Mouse (Mus musculus): ENCODE data around the gene Mrgprd. TPM values are rescaled to one million over a fixed set of nuclear protein-coding genes. Genes with fewer than 3 reads are reported as not detected.

The Mrgprd gene
- polyA plus RNA-seq, 1 experiment from 2014 or later, result not detected

- DNase-seq (ENCODE audit: low spot score) (peak; percentile 72), ATAC-seq (ENCODE audit: low read depth) (no peak)
- WGBS, result 31% methylated on average over 7 of the region's 7 CpGs
- Histone ChIP-seq H3K36me3 (ENCODE audit: control insufficient read depth, insufficient read depth, low read length) (no peaks in the 10 kb centered on the region), H3K4me2 (ENCODE audit: low read depth, low read length) (no peak overlapping the region), H3K9ac (ENCODE audit: low read depth, low read length) (no peak overlapping the region; the same call in 1 of the 2 replicates), H3K4me1 (ENCODE audit: control insufficient read depth, insufficient read depth, low read length) (peaks cover 28% of the 10 kb centered on the region), H3K27ac (replicated peaks; ENCODE audit: low read depth, low read length) (peak overlapping the region; percentile 46), H3K4me3 (ENCODE audit: low read depth, low read length) (no peak overlapping the region), H3K9me3 (ENCODE audit: control insufficient read depth, low read length) (no peaks in the 10 kb centered on the region), H3K27me3 (replicated peaks; ENCODE audit: control insufficient read depth, insufficient read depth, low read length) (no peaks in the 10 kb centered on the region)
Measured at GRCm38 (mm10) chr7:145299562-145300320, 14.9 kb upstream of the Mrgprd start.

GRCm38 (mm10) chr7:145300321-145301007 is 14.2 kb upstream of the Mrgprd start, which contains the start of gene Mrgprf:
TSS of gene Mrgprf (plus strand) at chr7:145300828.
- Histone ChIP-seq H3K36me3 (ENCODE audit: control insufficient read depth, insufficient read depth, low read length) (no peaks in the 10 kb centered on the region), H3K9ac (ENCODE audit: low read depth, low read length) (no peak within 1 kb of the TSS; the same call in 1 of the 2 replicates), H3K9me3 (ENCODE audit: control insufficient read depth, low read length) (no peaks in the 10 kb centered on the region), H3K4me2 (ENCODE audit: low read depth, low read length) (peak within 1 kb of the TSS; percentile 3; the same call in 1 of the 2 replicates), H3K27me3 (replicated peaks; ENCODE audit: control insufficient read depth, insufficient read depth, low read length) (no peaks in the 10 kb centered on the region), H3K4me3 (ENCODE audit: low read depth, low read length) (0 out of 2 replicates have a peak within 1 kb of the TSS, but pooled peaks have one; percentile 10), H3K27ac (replicated peaks; ENCODE audit: low read depth, low read length) (peak within 1 kb of the TSS; percentile 56), H3K4me1 (ENCODE audit: control insufficient read depth, insufficient read depth, low read length) (peaks cover 28% of the 10 kb centered on the region)
- peak; percentile 70 for DNase-seq (ENCODE audit: low spot score)
- ATAC-seq (ENCODE audit: low read depth), result no peak
- WGBS, result 23% methylated on average over 10 of the region's 13 CpGs

- Histone ChIP-seq H3K36me3 (ENCODE audit: control insufficient read depth, insufficient read depth, low read length) (no peaks in the 10 kb centered on the region), H3K9me3 (ENCODE audit: control insufficient read depth, low read length) (no peaks in the 10 kb centered on the region), H3K4me2 (ENCODE audit: low read depth, low read length) (peak overlapping the region; percentile 3; the same call in 1 of the 2 replicates), H3K27ac (replicated peaks; ENCODE audit: low read depth, low read length) (peak overlapping the region; percentile 56), H3K27me3 (replicated peaks; ENCODE audit: control insufficient read depth, insufficient read depth, low read length) (no peaks in the 10 kb centered on the region), H3K4me1 (ENCODE audit: control insufficient read depth, insufficient read depth, low read length) (peaks cover 28% of the 10 kb centered on the region), H3K4me3 (ENCODE audit: low read depth, low read length) (0 out of 2 replicates have a peak overlapping the region, but pooled peaks have one; percentile 10), H3K9ac (ENCODE audit: low read depth, low read length) (no peak overlapping the region; the same call in 1 of the 2 replicates)
- ATAC-seq (ENCODE audit: low read depth), result no peak
- DNase-seq (ENCODE audit: low spot score), result no peak
Measured at GRCm38 (mm10) chr7:145301008-145301340, 13.7 kb upstream of the Mrgprd start.

GRCm38 (mm10) chr7:145301341-145302005 is 13.2 kb upstream of the Mrgprd start:
- DNase-seq (ENCODE audit: low spot score) (no peak), ATAC-seq (ENCODE audit: low read depth) (no peak)
- H3K4me2 ChIP-seq (ENCODE audit: low read depth, low read length), result peak overlapping the region; percentile 3; the same call in 1 of the 2 replicates
- H3K4me3 ChIP-seq (ENCODE audit: low read depth, low read length), result no peak overlapping the region
- no peak overlapping the region for H3K9ac ChIP-seq (ENCODE audit: low read depth, low read length)
- peak overlapping the region; percentile 56; the same call in 1 of the 2 replicates for H3K27ac ChIP-seq (replicated peaks; ENCODE audit: low read depth, low read length)
- H3K4me1 ChIP-seq (ENCODE audit: control insufficient read depth, insufficient read depth, low read length), result peaks cover 28% of the 10 kb centered on the region
- H3K36me3 ChIP-seq (ENCODE audit: control insufficient read depth, insufficient read depth, low read length), result no peaks in the 10 kb centered on the region
- no peaks in the 10 kb centered on the region for H3K27me3 ChIP-seq (replicated peaks; ENCODE audit: control insufficient read depth, insufficient read depth, low read length)
- WGBS, result 76% methylated on average over 6 of the region's 6 CpGs
- H3K9me3 ChIP-seq (ENCODE audit: control insufficient read depth, low read length), result no peaks in the 10 kb centered on the region

GRCm38 (mm10) chr7:145302488-145303285 is 11.9 kb upstream of the Mrgprd start:
- no peaks in the 10 kb centered on the region for H3K27me3 ChIP-seq (replicated peaks; ENCODE audit: control insufficient read depth, insufficient read depth, low read length)
- peaks cover 28% of the 10 kb centered on the region for H3K4me1 ChIP-seq (ENCODE audit: control insufficient read depth, insufficient read depth, low read length)
- peak overlapping the region; percentile 55 for H3K4me2 ChIP-seq (ENCODE audit: low read depth, low read length)
- no peaks in the 10 kb centered on the region for H3K36me3 ChIP-seq (ENCODE audit: control insufficient read depth, insufficient read depth, low read length)
- peak overlapping the region; percentile 51 for H3K9ac ChIP-seq (ENCODE audit: low read depth, low read length)
- ATAC-seq (ENCODE audit: low read depth) (peak; percentile 93), DNase-seq (ENCODE audit: low spot score) (peak; percentile 92)
- 13% methylated on average over 18 of the region's 20 CpGs for WGBS
- peak overlapping the region; percentile 17 for H3K4me3 ChIP-seq (ENCODE audit: low read depth, low read length)
- peak overlapping the region; percentile 58 for H3K27ac ChIP-seq (replicated peaks; ENCODE audit: low read depth, low read length)
- no peaks in the 10 kb centered on the region for H3K9me3 ChIP-seq (ENCODE audit: control insufficient read depth, low read length)

GRCm38 (mm10) chr7:145304153-145304552 is 10.5 kb upstream of the Mrgprd start:
- Histone ChIP-seq H3K36me3 (ENCODE audit: control insufficient read depth, insufficient read depth, low read length) (no peaks in the 10 kb centered on the region), H3K4me3 (ENCODE audit: low read depth, low read length) (no peak overlapping the region), H3K4me2 (ENCODE audit: low read depth, low read length) (no peak overlapping the region), H3K9me3 (ENCODE audit: control insufficient read depth, low read length) (no peaks in the 10 kb centered on the region), H3K4me1 (ENCODE audit: control insufficient read depth, insufficient read depth, low read length) (peaks cover 28% of the 10 kb centered on the region), H3K9ac (ENCODE audit: low read depth, low read length) (no peak overlapping the region), H3K27me3 (replicated peaks; ENCODE audit: control insufficient read depth, insufficient read depth, low read length) (no peaks in the 10 kb centered on the region), H3K27ac (replicated peaks; ENCODE audit: low read depth, low read length) (no peak overlapping the region)
- no peak for DNase-seq (ENCODE audit: low spot score)
- ATAC-seq (ENCODE audit: low read depth), result no peak
- WGBS, result 83% methylated on average over 2 of the region's 2 CpGs

- Histone ChIP-seq H3K4me3 (ENCODE audit: low read depth, low read length) (no peak overlapping the region), H3K27me3 (replicated peaks; ENCODE audit: control insufficient read depth, insufficient read depth, low read length) (no peaks in the 10 kb centered on the region), H3K36me3 (ENCODE audit: control insufficient read depth, insufficient read depth, low read length) (no peaks in the 10 kb centered on the region), H3K4me1 (ENCODE audit: control insufficient read depth, insufficient read depth, low read length) (peaks cover 4% of the 10 kb centered on the region), H3K27ac (replicated peaks; ENCODE audit: low read depth, low read length) (no peak overlapping the region), H3K9me3 (ENCODE audit: control insufficient read depth, low read length) (no peaks in the 10 kb centered on the region), H3K4me2 (ENCODE audit: low read depth, low read length) (no peak overlapping the region), H3K9ac (ENCODE audit: low read depth, low read length) (no peak overlapping the region)
- DNase-seq (ENCODE audit: low spot score) (no peak), ATAC-seq (ENCODE audit: low read depth) (no peak)
- WGBS, result 89% methylated on average over 10 of the region's 10 CpGs
Measured at GRCm38 (mm10) chr7:145307636-145308035, 7.0 kb upstream of the Mrgprd start.
